Mouse (Mus musculus): ENCODE data around the gene Tcf7l1. TPM values are rescaled to one million over a fixed set of nuclear protein-coding genes. Genes with fewer than 3 reads are reported as not detected.

Gene Tcf7l1
- polyA plus RNA-seq, 1 experiment = 5.5 TPM

DNA sequence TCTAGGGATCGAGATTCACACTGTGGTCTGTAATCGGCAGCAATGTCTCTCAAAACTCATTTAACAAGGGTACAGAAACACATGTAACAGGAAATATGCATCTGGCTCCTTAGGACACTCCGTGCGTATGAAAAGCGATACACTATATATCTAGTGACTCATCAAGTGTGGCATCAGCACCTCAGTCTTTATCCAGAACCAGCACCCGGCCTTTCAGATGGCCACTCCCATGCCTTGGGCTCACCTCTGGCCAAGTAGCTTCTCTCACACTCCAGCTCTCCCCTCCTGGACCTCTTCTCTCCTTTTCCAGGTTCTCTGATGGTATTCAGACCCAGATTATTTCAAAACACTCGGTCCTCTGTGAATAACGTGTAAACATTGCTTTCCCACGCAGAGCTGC is 97.5 kb downstream of the Tcf7l1 start:
- Histone ChIP-seq H3K4me3 (replicated peaks; ENCODE audit: insufficient read depth, low read depth, low read length) (no peak overlapping the region), H3K27me3 (ENCODE audit: control insufficient read depth, insufficient read depth, low read length) (no peaks in the 10 kb centered on the region), H3K27ac (ENCODE audit: insufficient read depth, low read length) (no peak overlapping the region), H3K4me1 (ENCODE audit: control insufficient read depth, insufficient read depth, low read length) (no peaks in the 10 kb centered on the region)
- no peak for DNase-seq
- no peak for TF ChIP-seq CTCF (IDR thresholded peaks at IDR 0.05; ENCODE audit: borderline replicate concordance, insufficient read depth, low read depth, low read length)
- WGBS = 89% methylated on average over 9 of the region's 9 CpGs

DNA sequence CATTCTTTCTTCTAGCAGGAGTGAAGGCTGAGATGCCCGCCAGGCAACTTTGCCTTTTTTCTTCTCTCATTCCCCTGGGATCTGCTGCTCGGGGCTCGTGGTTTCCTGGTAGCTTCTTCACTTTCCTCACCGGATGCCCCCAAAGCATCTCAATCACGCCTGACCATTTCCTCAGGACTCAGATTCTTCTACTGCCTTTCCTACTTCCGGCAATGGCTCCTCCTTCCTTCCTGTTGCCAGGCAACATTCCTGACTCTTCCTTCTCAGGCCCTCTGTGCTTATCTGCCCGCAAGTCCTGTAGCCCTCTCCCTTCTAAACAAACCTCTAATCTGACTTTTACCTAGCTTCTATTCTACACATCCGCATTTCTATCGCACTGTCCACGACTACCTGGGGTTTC is 98.5 kb downstream of the Tcf7l1 start:
- H3K4me1 ChIP-seq (ENCODE audit: control insufficient read depth, insufficient read depth, low read length) = no peaks in the 10 kb centered on the region
- H3K27me3 ChIP-seq (ENCODE audit: control insufficient read depth, insufficient read depth, low read length) = no peaks in the 10 kb centered on the region
- no peak overlapping the region for H3K4me3 ChIP-seq (replicated peaks; ENCODE audit: insufficient read depth, low read depth, low read length)
- H3K27ac ChIP-seq (ENCODE audit: insufficient read depth, low read length) = no peak overlapping the region
- 64% methylated on average over 10 of the region's 10 CpGs for WGBS
- DNase-seq = no peak
- TF ChIP-seq POLR2A (IDR thresholded peaks at IDR 0.05; ENCODE audit: borderline replicate concordance, insufficient read depth, low read length) = no peak
- TF ChIP-seq CTCF (IDR thresholded peaks at IDR 0.05; ENCODE audit: borderline replicate concordance, insufficient read depth, low read depth, low read length) = no peak

DNA sequence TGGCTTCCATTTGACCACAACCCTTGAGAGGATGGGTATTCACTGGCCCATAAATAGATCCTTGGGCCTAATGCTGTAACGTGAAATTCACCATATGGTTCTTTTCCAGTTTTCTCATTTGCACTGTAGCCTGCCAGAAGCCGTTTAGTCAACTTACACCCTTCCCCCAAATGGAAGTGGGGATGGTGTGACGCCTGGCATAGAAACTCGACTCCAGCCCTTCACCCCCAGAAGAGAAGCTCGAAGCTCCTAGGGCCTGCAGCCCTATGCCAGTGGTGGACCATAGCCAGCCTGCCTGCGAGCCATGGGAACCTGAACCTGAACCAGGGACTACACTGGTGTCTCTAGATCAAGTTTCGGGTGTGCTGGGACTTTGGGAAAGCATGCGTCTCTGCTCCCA is 99.1 kb downstream of the Tcf7l1 start:
- Histone ChIP-seq H3K4me1 (ENCODE audit: control insufficient read depth, insufficient read depth, low read length) (no peaks in the 10 kb centered on the region), H3K27ac (ENCODE audit: insufficient read depth, low read length) (no peak overlapping the region), H3K27me3 (ENCODE audit: control insufficient read depth, insufficient read depth, low read length) (no peaks in the 10 kb centered on the region), H3K4me3 (replicated peaks; ENCODE audit: insufficient read depth, low read depth, low read length) (no peak overlapping the region)
- WGBS = 36% methylated on average over 8 of the region's 8 CpGs
- DNase-seq = no peak
- TF ChIP-seq CTCF (IDR thresholded peaks at IDR 0.05; ENCODE audit: borderline replicate concordance, insufficient read depth, low read depth, low read length) (no peak), POLR2A (IDR thresholded peaks at IDR 0.05; ENCODE audit: borderline replicate concordance, insufficient read depth, low read length) (no peak)

DNA sequence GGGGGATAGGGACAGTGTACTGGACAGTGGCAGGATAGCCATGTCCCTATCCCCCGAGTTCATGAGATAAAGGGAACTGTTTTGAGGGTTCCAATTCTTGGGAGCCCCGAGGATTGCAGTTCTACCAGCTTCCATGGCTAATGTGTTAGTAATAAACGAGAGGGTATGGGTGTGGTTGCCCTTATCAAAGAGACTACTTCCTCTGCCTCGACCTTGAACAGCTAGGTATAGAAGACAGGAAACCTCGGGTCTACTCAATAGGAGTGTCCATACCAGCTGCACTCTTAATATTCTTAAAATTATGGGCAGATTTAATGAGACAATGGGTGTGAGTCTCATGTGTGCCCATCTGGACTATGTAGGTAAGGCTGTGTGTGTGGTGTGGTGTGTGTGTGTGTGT is 100.0 kb downstream of the Tcf7l1 start:
- WGBS = 87% methylated on average over 5 of the region's 5 CpGs
- DNase-seq = no peak
- Histone ChIP-seq H3K4me1 (ENCODE audit: control insufficient read depth, insufficient read depth, low read length) (no peaks in the 10 kb centered on the region), H3K27me3 (ENCODE audit: control insufficient read depth, insufficient read depth, low read length) (no peaks in the 10 kb centered on the region), H3K4me3 (replicated peaks; ENCODE audit: insufficient read depth, low read depth, low read length) (no peak overlapping the region), H3K27ac (ENCODE audit: insufficient read depth, low read length) (no peak overlapping the region)
- TF ChIP-seq POLR2A (IDR thresholded peaks at IDR 0.05; ENCODE audit: borderline replicate concordance, insufficient read depth, low read length) (no peak), CTCF (IDR thresholded peaks at IDR 0.05; ENCODE audit: borderline replicate concordance, insufficient read depth, low read depth, low read length) (no peak)

DNA sequence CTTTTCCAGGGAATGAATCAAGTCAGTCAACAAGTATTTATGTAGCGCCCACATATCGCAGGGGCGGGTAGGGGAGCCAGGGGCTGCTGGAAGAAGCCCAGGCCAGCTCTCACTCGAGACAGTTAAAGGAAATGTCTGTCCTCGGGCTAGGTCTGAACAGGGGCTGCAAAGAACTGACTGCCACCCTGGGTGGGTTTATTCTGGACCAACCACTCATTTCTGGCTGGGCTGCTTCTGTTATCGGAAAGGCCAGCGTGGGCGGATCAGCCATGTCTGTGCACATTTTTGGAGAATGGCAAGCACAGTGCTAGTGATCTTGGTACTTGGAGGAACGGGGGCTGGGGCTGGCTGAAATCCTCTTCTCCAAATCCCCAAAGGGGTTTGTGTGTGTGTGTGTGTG is 103.9 kb downstream of the Tcf7l1 start:
- Histone ChIP-seq H3K4me1 (ENCODE audit: control insufficient read depth, insufficient read depth, low read length) (no peaks in the 10 kb centered on the region), H3K4me3 (replicated peaks; ENCODE audit: insufficient read depth, low read depth, low read length) (no peak overlapping the region), H3K27me3 (ENCODE audit: control insufficient read depth, insufficient read depth, low read length) (no peaks in the 10 kb centered on the region), H3K27ac (ENCODE audit: insufficient read depth, low read length) (no peak overlapping the region)
- 54% methylated on average over 9 of the region's 9 CpGs for whole genome bisulfite sequencing
- DNase-seq = no peak
- TF ChIP-seq CTCF (IDR thresholded peaks at IDR 0.05; ENCODE audit: borderline replicate concordance, insufficient read depth, low read depth, low read length) (no peak), POLR2A (IDR thresholded peaks at IDR 0.05; ENCODE audit: borderline replicate concordance, insufficient read depth, low read length) (no peak)

DNA sequence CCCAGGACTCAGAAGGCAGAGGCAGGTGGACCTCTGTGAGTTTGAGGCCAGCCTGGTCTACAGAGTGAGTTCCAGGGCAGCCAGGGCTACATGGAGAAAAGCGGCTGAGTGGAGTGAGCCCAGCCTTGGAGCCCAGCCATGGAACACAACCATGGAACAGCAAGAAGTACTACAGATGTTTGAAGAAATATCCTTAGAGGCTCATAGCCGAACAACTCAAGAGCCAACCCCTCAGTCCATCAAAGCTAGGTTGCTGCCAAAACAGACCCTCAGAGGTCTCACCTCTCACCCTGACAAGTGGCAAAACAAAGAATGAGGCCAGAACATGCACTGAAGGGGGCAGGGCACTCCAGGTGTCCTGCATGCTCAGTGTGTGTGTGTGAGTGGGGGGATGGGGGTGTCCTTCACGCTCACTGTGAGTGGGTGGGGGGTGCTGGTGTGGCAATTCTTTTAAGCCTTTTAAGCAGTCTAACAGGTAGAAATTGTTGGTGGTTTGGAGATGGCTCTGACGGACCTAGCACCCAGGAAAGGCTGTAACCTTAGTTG is 104.7 kb downstream of the Tcf7l1 start:
- H3K27me3 ChIP-seq (ENCODE audit: control insufficient read depth, insufficient read depth, low read length) = no peaks in the 10 kb centered on the region
- no peak for DNase-seq
- WGBS = 58% methylated on average over 4 of the region's 4 CpGs
- no peak overlapping the region for H3K27ac ChIP-seq (ENCODE audit: insufficient read depth, low read length)
- TF ChIP-seq POLR2A (IDR thresholded peaks at IDR 0.05; ENCODE audit: borderline replicate concordance, insufficient read depth, low read length) (no peak), CTCF (IDR thresholded peaks at IDR 0.05; ENCODE audit: borderline replicate concordance, insufficient read depth, low read depth, low read length) (no peak)
- H3K4me1 ChIP-seq (ENCODE audit: control insufficient read depth, insufficient read depth, low read length) = no peaks in the 10 kb centered on the region
- H3K4me3 ChIP-seq (replicated peaks; ENCODE audit: insufficient read depth, low read depth, low read length) = no peak overlapping the region

DNA sequence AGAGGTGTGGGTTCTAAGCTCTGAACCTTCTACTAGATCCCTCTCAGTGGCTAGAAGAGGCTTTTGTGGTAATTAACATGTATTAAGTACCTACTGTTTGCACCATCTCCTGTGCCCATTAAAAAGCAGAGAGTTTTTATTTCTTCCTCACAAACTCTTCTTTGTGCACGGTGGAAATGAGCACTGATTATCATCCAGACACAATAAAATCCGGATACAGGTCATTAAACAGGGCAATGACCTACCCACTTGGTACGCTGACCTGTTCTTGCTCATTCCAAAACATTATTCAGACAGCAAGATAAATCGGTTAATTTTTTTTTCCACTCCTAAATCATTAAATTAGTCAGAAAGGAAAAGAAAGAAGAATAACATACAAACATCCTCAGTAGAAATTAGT is 106.8 kb downstream of the Tcf7l1 start:
- DNase-seq = no peak
- Histone ChIP-seq H3K27me3 (ENCODE audit: control insufficient read depth, insufficient read depth, low read length) (no peaks in the 10 kb centered on the region), H3K27ac (ENCODE audit: insufficient read depth, low read length) (no peak overlapping the region), H3K4me1 (ENCODE audit: control insufficient read depth, insufficient read depth, low read length) (no peaks in the 10 kb centered on the region), H3K4me3 (replicated peaks; ENCODE audit: insufficient read depth, low read depth, low read length) (no peak overlapping the region)
- WGBS = 59% methylated on average over 4 of the region's 4 CpGs
- TF ChIP-seq POLR2A (IDR thresholded peaks at IDR 0.05; ENCODE audit: borderline replicate concordance, insufficient read depth, low read length) (no peak), CTCF (IDR thresholded peaks at IDR 0.05; ENCODE audit: borderline replicate concordance, insufficient read depth, low read depth, low read length) (no peak)

DNA sequence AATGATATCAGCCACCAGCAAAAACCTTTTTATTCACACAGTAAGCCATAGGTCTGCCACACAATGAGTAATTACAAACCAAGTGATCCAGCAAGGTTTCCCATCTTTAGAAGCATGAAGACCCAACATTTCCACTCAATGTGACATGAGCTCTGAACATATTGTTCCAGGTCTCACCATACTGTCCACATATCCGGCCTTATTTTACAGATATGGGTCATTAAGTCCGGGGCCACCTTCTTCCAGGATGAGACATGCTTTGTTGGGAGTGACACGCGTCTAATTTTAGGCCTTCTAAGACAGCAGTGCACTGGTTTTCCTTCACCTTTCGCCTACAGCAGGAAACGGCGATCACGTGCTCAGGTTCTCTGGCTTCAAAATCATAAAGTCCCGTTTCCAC is 108.1 kb downstream of the Tcf7l1 start:
- TF ChIP-seq POLR2A (IDR thresholded peaks at IDR 0.05; ENCODE audit: borderline replicate concordance, insufficient read depth, low read length) = no peak
- H3K4me3 ChIP-seq (replicated peaks; ENCODE audit: insufficient read depth, low read depth, low read length) = no peak overlapping the region
- WGBS = 89% methylated on average over 9 of the region's 9 CpGs
- DNase-seq = no peak
- no peaks in the 10 kb centered on the region for H3K27me3 ChIP-seq (ENCODE audit: control insufficient read depth, insufficient read depth, low read length)
- H3K27ac ChIP-seq (ENCODE audit: insufficient read depth, low read length) = no peak overlapping the region
- no peaks in the 10 kb centered on the region for H3K4me1 ChIP-seq (ENCODE audit: control insufficient read depth, insufficient read depth, low read length)

All from cerebellum, adult 2 months (tissue).